Mouse (Mus musculus) brain, embryonic 14.5 days (tissue): ENCODE results near the gene Mylk2.

Experiments
- CTCF ChIP-seq: fragments of 200-500 bp; IDR thresholded peaks from 2 replicates; pipeline ENCODE4 v1.5.1; 2012; ENCODE audit warnings: inconsistent platforms, mild to moderate bottlenecking, moderate library complexity, borderline replicate concordance; ENCODE audit not compliant: insufficient read depth, insufficient read length; ENCODE audit errors: extremely low read depth
- POLR2A ChIP-seq: fragments of 200-500 bp; IDR thresholded peaks from 2 replicates; pipeline ENCODE4 v1.6.1; 2012; ENCODE audit warnings: mild to moderate bottlenecking, inconsistent platforms, borderline replicate concordance; ENCODE audit not compliant: poor library complexity, insufficient read depth, insufficient read length, severe bottlenecking; ENCODE audit errors: extremely low read depth

GRCm38 (mm10) chr2:152944013-152944412, 32.9 kb downstream of the Mylk2 start:
- TF ChIP-seq CTCF = no peak
- TF ChIP-seq POLR2A = no peak
